Comparison of ENCODE assay signal across 8 mouse cellular contexts in the genomic region with DNA sequence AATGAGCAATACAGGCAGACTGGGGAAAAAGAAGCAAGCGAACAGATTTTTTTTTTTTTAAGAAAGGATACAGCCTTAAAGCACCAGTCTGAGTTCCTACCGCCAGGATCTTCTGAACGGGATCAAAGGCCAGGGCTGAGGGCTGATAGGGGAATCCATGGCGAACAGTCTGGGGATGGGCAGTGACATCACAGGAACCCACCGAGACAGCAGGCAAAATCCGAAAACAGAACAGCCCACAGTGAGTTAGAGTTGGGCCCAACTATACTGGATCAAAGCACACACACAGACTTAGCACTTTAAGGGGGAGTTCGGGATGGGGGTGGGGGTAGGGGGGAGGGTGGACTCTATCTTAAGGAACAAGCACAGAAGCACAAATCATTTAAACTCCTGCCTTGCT. TPM values are rescaled to one million over a fixed set of nuclear protein-coding genes. Genes with fewer than 3 reads are reported as not detected.
A peak's percentile ranks its signal among the peaks of the same experiment; 100 is the strongest.
DNase-seq lines count a peak whose midpoint lies in the region; ATAC-seq and TF ChIP-seq lines count a peak whose summit lies in the region.

No protein-coding gene starts in this region.

- peak overlapping the region; percentile 93 for H3K4me2 ChIP-seq in hindbrain, embryonic 12.5 days (replicated peaks)
- peak overlapping the region; percentile 86 for H3K4me2 ChIP-seq in midbrain, embryonic 12.5 days (replicated peaks)

- TF ChIP-seq POLR2A in heart, adult 2 months (IDR thresholded peaks at IDR 0.05; ENCODE audit: insufficient read depth, low read depth, low read length), result no peak
- no peak for TF ChIP-seq POLR2A in bone marrow, adult 2 months (IDR thresholded peaks at IDR 0.05; ENCODE audit: borderline replicate concordance, control insufficient read depth, low read depth, low read length)

- WGBS in heart, adult 2 months, result 29% methylated on average over 7 of the region's 7 CpGs
- WGBS in bone marrow, adult 2 months, result 16% methylated on average over 7 of the region's 7 CpGs
- 4% methylated on average over 7 of the region's 7 CpGs for WGBS in hindbrain, embryonic 12.5 days
- WGBS in midbrain, embryonic 12.5 days, result 2% methylated on average over 7 of the region's 7 CpGs

- ATAC-seq in hindbrain, embryonic 12.5 days (ENCODE audit: low FRiP score), result no peak
- ATAC-seq in midbrain, embryonic 12.5 days (ENCODE audit: low FRiP score, low read depth), result no peak
- no peak for ATAC-seq in inflammation-experienced regulatory T-cells, adult 6 months

- H3K27ac ChIP-seq in heart, adult 2 months, result no peak overlapping the region
- no peak overlapping the region for H3K27ac ChIP-seq in bone marrow, adult 2 months (ENCODE audit: control insufficient read depth, insufficient read depth, low read depth, low read length, poor library complexity)
- no peak overlapping the region for H3K27ac ChIP-seq in hindbrain, embryonic 12.5 days
- H3K27ac ChIP-seq in midbrain, embryonic 12.5 days (replicated peaks), result no peak overlapping the region

- peaks cover 3% of the 10 kb centered on the region; the same call in 1 of the 2 replicates for H3K79me2 ChIP-seq in heart, adult 2 months (replicated peaks; ENCODE audit: control insufficient read depth, insufficient read depth, low read length)

- TF ChIP-seq CTCF in heart, adult 2 months (IDR thresholded peaks at IDR 0.05), result no peak
- no peak for TF ChIP-seq CTCF in bone marrow, adult 2 months (IDR thresholded peaks at IDR 0.05; ENCODE audit: control insufficient read depth, insufficient read depth, low read length)

- peak overlapping the region; percentile 66; the same call in 1 of the 2 replicates for H3K9ac ChIP-seq in heart, adult 2 months (ENCODE audit: low read depth, low read length)
- H3K9ac ChIP-seq in hindbrain, embryonic 12.5 days, result peak overlapping the region; percentile 20; the same call in 1 of the 2 replicates
- no peak overlapping the region for H3K9ac ChIP-seq in midbrain, embryonic 12.5 days (replicated peaks)

- H3K4me1 ChIP-seq in heart, adult 2 months (ENCODE audit: control insufficient read depth, insufficient read depth, low read length), result peaks cover 3% of the 10 kb centered on the region
- H3K4me1 ChIP-seq in bone marrow, adult 2 months (ENCODE audit: control insufficient read depth, insufficient read depth, low read length), result no peaks in the 10 kb centered on the region; the same call in 1 of the 2 replicates
- H3K4me1 ChIP-seq in hindbrain, embryonic 12.5 days, result peaks cover 16% of the 10 kb centered on the region
- H3K4me1 ChIP-seq in midbrain, embryonic 12.5 days, result peaks cover 16% of the 10 kb centered on the region

- no peaks in the 10 kb centered on the region for H3K9me3 ChIP-seq in hindbrain, embryonic 12.5 days (replicated peaks)
- H3K9me3 ChIP-seq in midbrain, embryonic 12.5 days, result no peaks in the 10 kb centered on the region

- H3K36me3 ChIP-seq in heart, adult 2 months (ENCODE audit: control insufficient read depth, insufficient read depth, low read length), result peaks cover 12% of the 10 kb centered on the region
- no peaks in the 10 kb centered on the region; the same call in 1 of the 2 replicates for H3K36me3 ChIP-seq in hindbrain, embryonic 12.5 days
- H3K36me3 ChIP-seq in midbrain, embryonic 12.5 days, result no peaks in the 10 kb centered on the region

- DNase-seq in heart, adult 2 months, result no peak
- DNase-seq in heart, postnatal 10 days, result no peak
- DNase-seq in right cerebral cortex, adult 18-20 months, result no peak
- DNase-seq in gastrocnemius, postnatal 10 days, result no peak

- peak overlapping the region; percentile 73 for H3K4me3 ChIP-seq in heart, adult 2 months
- H3K4me3 ChIP-seq in bone marrow, adult 2 months (replicated peaks; ENCODE audit: control insufficient read depth, low read depth, low read length), result peak overlapping the region; percentile 47
- peak overlapping the region; percentile 69 for H3K4me3 ChIP-seq in hindbrain, embryonic 12.5 days
- peak overlapping the region; percentile 86 for H3K4me3 ChIP-seq in midbrain, embryonic 12.5 days

- no peak for TF ChIP-seq EP300 in heart, adult 2 months (IDR thresholded peaks at IDR 0.05; ENCODE audit: insufficient read depth, low read depth, low read length)

- intact Hi-C loops in heart, adult 2 months (cut with DNase I), result loop anchor here (2.0 to 5.0 kb wide), 2 partner anchors 14 to 87 kb away; no protein-coding TSS in a partner anchor
- intact Hi-C loops in heart, postnatal 10 days (cut with DNase I), result no loop called here

- no peaks in the 10 kb centered on the region for H3K27me3 ChIP-seq in heart, adult 2 months (ENCODE audit: control insufficient read depth, insufficient read depth, low read length)
- no peaks in the 10 kb centered on the region for H3K27me3 ChIP-seq in hindbrain, embryonic 12.5 days
- no peaks in the 10 kb centered on the region for H3K27me3 ChIP-seq in midbrain, embryonic 12.5 days

RNA-seq across cellular contexts. Expression of gene Stxbp5, which starts 1.8 kb away (rescaled TPM):
- 10 to 100 TPM; 11.9 to 13.7 TPM for total RNA-seq in heart, adult 2 months (2021)
- 8.4 and 10.5 TPM in 2 replicates for polyA plus RNA-seq in heart, adult 2 months (2012; rRNA removed)
- 10 to 100 TPM; 12.5 to 13.5 TPM for total RNA-seq in heart, postnatal 10 days (2021)
- polyA plus RNA-seq in bone marrow, adult 2 months (2011; ENCODE audit: insufficient read depth, insufficient read length, low replicate concordance, missing spikeins), result 13.5 and 23.6 TPM in 2 replicates
- polyA plus RNA-seq in hindbrain, embryonic 12.5 days (2016; fragmentation: Nextera tagmentation; extraction: Ambion mirVana), result 8.8 and 9.1 TPM in 2 replicates
- polyA plus RNA-seq in midbrain, embryonic 12.5 days (2016; fragmentation: Nextera tagmentation; extraction: Ambion mirVana), result 9.7 and 9.9 TPM in 2 replicates
- polyA plus RNA-seq in inflammation-experienced regulatory T-cells, adult 6 months (2017; shearing (Covaris generic)), result 10 to 100 TPM in 2 of 3 experiments, 1 to 10 TPM in 1; 7.7 to 13.2 (median 13.0) TPM
- 10 to 100 TPM in 1 of 2 experiments, 1 to 10 TPM in 1; 6.6 to 12.0 TPM for total RNA-seq in gastrocnemius, postnatal 10 days (2021)
